Mouse (Mus musculus) splenic B cell, adult 2 months (primary cell): Measurements from ENCODE around the gene Zfp84.

Source experiments
- DNase-seq: peaks from one replicate; pipeline ENCODE4 v3.0.0-alpha.2; 2011; ENCODE audit warnings: low read depth, low spot score
- H3K27me3 ChIP-seq: 2 replicates; pipeline ENCODE4 v1.6.1; 2012; ENCODE audit warnings: mild to moderate bottlenecking, low read length, moderate library complexity, mixed read lengths; ENCODE audit not compliant: control insufficient read depth, poor library complexity, insufficient read depth, severe bottlenecking
- H3K36me3 ChIP-seq: 2 replicates; pipeline ENCODE4 v1.6.1; 2012; ENCODE audit warnings: mild to moderate bottlenecking, low read length, moderate library complexity, mixed read lengths; ENCODE audit not compliant: control insufficient read depth, poor library complexity, insufficient read depth, severe bottlenecking

The Zfp84 gene

GRCm38 (mm10) chr7:29785023-29785422, 16.7 kb downstream of the Zfp84 start:
- Histone ChIP-seq H3K36me3 (no peaks in the 10 kb centered on the region), H3K27me3 (no peaks in the 10 kb centered on the region)
- no peak for DNase-seq

- Histone ChIP-seq H3K36me3 (no peaks in the 10 kb centered on the region), H3K27me3 (no peaks in the 10 kb centered on the region)
- DNase-seq, result no peak
Observed at GRCm38 (mm10) chr7:29785888-29786287, 17.5 kb downstream of the Zfp84 start.

GRCm38 (mm10) chr7:29792906-29793305, 24.6 kb downstream of the Zfp84 start:
- H3K36me3 ChIP-seq, result no peaks in the 10 kb centered on the region
- no peak for DNase-seq
- H3K27me3 ChIP-seq, result no peaks in the 10 kb centered on the region

- Histone ChIP-seq H3K27me3 (no peaks in the 10 kb centered on the region), H3K36me3 (no peaks in the 10 kb centered on the region)
- no peak for DNase-seq
Observed at GRCm38 (mm10) chr7:29807046-29807445, 38.7 kb downstream of the Zfp84 start.

GRCm38 (mm10) chr7:29812244-29812643, 43.9 kb downstream of the Zfp84 start:
- no peak for DNase-seq
- Histone ChIP-seq H3K36me3 (no peaks in the 10 kb centered on the region), H3K27me3 (no peaks in the 10 kb centered on the region)

- no peak for DNase-seq
- Histone ChIP-seq H3K27me3 (no peaks in the 10 kb centered on the region), H3K36me3 (no peaks in the 10 kb centered on the region)
Observed at GRCm38 (mm10) chr7:29814381-29814780, 46.0 kb downstream of the Zfp84 start.

GRCm38 (mm10) chr7:29815061-29815784, 46.9 kb downstream of the Zfp84 start:
- Histone ChIP-seq H3K36me3 (no peaks in the 10 kb centered on the region), H3K27me3 (no peaks in the 10 kb centered on the region)
- DNase-seq, result no peak

GRCm38 (mm10) chr7:29815910-29816429, 47.6 kb downstream of the Zfp84 start, which contains the start of gene Zfp790:
Gene Zfp790, plus strand, starts transcription at chr7:29816114.
- H3K27me3 ChIP-seq, result no peaks in the 10 kb centered on the region
- peak; percentile 90 for DNase-seq
- H3K36me3 ChIP-seq, result no peaks in the 10 kb centered on the region

- Histone ChIP-seq H3K27me3 (no peaks in the 10 kb centered on the region), H3K36me3 (peaks cover 4% of the 10 kb centered on the region)
- DNase-seq, result peak; percentile 83
Observed at GRCm38 (mm10) chr7:29818619-29819254, 50.4 kb downstream of the Zfp84 start.

GRCm38 (mm10) chr7:29828001-29828400, 59.6 kb downstream of the Zfp84 start:
- Histone ChIP-seq H3K36me3 (peaks cover 14% of the 10 kb centered on the region), H3K27me3 (no peaks in the 10 kb centered on the region)
- DNase-seq, result no peak
